Mouse (Mus musculus): ENCODE measurements at regions not wholly inside any gene's neighbourhood (a gene's known extent, or its start where the extent isn't known, plus 50 kb on each side); places are given as distances from the start of the nearest gene placed in this dataset.

DNA sequence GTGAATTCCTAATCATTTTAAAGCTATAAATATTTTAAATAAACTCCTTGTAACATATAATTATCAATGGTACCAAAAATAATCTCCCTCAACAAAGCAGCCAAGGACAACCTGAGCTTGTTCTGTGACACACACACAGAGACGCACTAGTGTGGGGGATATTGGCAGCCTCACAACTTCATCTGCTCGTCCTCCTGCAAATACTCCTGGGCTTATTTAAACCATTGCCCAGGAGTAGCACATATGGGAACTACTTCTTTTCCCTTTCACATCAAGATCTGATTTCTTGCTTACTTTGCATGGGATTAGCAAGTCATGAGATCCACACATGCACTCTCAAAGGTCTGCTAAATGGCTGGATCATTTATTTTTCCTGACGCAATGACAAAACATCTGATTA lies 277.7 kb upstream of the Lmcd1 start:
- TF ChIP-seq CTCF (IDR thresholded peaks at IDR 0.05; ENCODE audit: extremely low read depth, insufficient read depth, low read length): no peak
- no peak for TF ChIP-seq POLR2A (IDR thresholded peaks at IDR 0.05; ENCODE audit: extremely low read depth, insufficient read depth, low read length)
